Mouse (Mus musculus) kidney, postnatal 4 days (tissue): ENCODE data around the gene Aknad1.

Experiments
- DNase-seq, 2 experiments: peaks; one replicate each; pipeline ENCODE4 v3.0.0; 2021; ENCODE audit warnings: mixed read lengths in 2 of 2

Gene Aknad1

DNA sequence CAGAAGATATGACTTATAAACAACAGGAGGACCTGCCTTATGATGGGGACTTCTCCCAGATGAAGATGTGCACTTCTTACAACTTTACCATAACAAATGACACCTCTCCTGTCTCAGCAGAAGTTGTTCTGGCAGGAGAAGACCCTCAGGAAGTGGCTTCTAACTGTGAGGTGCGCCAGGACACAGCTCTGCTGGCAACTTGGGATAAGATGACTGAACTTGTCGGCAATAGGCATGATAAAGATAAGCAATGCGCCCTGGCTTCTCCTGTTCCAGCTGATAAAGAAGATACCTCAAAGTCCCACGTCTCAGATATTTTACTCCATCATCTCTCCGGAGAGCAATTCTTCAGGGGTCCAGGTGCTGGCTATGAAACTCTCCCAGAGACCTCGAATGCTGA, 12.2 kb downstream of the Aknad1 start:
- DNase-seq: no peak

DNA sequence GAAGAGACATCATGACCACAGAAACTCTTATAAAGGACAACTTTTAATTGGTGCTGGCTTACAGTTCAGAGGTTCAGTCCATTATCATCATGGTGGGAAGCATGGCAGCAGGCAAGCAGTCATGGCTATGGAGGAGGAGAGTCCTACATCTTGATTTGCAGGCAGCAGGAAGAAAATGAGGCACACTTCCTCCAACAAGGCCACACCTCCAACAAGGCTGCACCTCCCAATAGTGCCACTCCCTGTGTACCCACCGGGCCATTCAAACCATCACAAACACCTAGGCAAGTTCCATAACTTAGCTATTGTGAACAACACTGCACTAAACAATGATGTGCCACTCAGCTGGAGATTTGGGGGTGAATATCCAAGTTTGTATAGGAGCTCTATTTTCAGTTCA, 15.1 kb downstream of the Aknad1 start:
- DNase-seq: no peak

- no peak for DNase-seq
Measured at GRCm38 (mm10) chr3:108755542-108755941, 16.1 kb downstream of the Aknad1 start.

GRCm38 (mm10) chr3:108756131-108756530, 16.7 kb downstream of the Aknad1 start:
- DNase-seq: no peak

GRCm38 (mm10) chr3:108757570-108757969, 18.1 kb downstream of the Aknad1 start:
- no peak for DNase-seq

- no peak for DNase-seq
Measured at GRCm38 (mm10) chr3:108759566-108760420, 20.3 kb downstream of the Aknad1 start.

GRCm38 (mm10) chr3:108762597-108763111, 23.2 kb downstream of the Aknad1 start:
- no peak for DNase-seq

- no peak for DNase-seq
Measured at GRCm38 (mm10) chr3:108763691-108764090, 24.2 kb downstream of the Aknad1 start.

GRCm38 (mm10) chr3:108764976-108765375, 25.5 kb downstream of the Aknad1 start:
- peak; percentile 40 to 56 for DNase-seq

DNA sequence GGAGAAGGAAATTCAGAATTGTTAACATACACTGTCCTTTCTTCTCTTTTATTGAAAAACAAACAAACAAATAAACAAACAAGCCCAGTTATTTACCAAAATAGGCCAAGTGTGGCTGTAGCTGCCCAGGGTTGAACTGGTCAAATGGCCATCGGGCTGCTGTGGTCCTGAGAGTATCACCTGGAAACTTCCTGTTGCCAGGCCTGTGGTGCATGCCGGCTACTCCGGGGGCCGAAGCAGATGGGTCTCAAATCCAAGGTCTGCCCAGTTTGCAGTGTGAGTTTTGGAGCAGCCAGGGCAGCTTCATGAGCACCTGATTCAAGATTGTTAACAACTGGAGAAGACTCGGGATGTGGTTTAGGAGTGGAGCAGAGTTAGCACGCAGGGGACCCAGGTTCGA, 26.0 kb downstream of the Aknad1 start:
- no peak for DNase-seq

DNA sequence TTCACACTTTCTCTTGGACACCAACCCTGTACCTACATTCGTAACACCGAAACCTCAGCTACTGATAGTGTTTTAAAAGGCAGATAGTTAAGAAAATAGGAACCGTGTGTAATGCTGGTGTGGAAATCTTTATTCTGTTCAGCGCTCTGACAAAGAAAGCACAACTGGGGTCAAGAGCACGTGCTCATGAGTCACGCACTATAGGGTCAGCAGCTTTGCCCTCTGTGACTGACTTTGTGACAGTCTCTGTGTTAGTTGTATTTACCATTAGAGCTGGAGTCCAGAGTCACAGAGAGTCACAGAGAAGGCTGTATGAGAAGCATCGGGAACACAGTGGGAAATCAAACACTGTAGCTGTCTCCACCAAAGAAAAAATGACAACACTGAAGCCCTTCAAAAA, 27.5 kb downstream of the Aknad1 start:
- DNase-seq: no peak

DNA sequence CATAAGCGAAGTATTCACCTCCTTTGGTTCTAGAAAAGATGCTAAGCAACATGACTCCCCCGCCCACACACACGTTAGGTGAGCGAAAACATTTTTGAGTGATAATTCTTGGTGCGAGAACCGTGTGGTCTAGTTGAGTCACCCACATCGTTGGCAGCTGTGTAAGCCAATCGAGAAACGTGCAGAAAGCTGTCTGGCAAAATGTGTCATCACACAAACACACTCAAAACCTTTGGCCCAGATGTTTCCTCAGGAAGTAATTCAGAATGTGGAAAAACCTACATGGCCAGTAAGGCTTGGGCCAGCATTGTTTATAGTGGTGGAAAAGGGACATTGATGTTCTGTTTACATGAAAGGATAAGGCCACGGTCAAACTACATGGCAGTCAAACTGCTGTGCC, 28.0 kb downstream of the Aknad1 start:
- DNase-seq: no peak

DNA sequence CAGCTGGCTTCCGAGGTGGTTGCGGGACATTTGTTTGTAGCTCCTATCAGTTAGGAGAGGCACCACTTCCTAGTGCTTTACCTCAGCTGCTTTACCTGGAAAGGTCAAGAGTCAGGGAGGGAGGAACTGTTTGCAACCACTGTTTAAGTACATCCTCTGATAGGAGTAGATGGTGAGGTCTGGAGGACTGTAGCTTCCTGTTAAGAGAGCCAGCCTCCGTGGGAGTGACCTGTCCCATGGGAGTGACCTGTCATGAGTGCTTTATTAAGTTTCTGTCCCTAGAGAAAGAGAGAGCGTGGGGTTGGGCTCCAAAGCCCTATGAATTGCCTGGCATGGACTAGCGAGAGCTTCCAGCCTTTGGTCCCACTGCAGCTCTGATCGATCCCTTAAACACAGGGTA, 30.1 kb downstream of the Aknad1 start:
- peak in 1 of 2 experiments; percentile 46 for DNase-seq

GRCm38 (mm10) chr3:108770725-108771368, 31.4 kb downstream of the Aknad1 start:
- peak; percentile 58 to 74 for DNase-seq

DNA sequence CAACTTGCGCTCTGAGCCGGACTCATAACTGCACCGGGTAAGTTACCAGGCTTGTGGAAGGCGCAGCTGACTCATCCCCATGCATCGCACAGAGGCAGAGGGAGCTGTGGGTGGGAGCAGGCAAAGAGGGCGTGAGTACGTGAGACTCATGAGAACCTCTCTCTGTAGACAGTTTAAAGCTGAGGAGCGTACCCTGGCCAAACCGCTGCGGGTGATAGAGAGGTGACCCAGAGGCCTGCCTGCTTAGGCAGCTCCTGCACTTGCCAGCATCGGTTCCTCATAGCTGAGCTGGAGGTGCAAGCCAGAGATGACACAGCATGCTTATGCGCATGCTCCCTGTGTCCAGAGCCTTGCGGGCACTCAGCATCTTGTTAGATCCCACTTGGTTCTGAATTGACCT, 32.8 kb downstream of the Aknad1 start:
- no peak for DNase-seq

DNA sequence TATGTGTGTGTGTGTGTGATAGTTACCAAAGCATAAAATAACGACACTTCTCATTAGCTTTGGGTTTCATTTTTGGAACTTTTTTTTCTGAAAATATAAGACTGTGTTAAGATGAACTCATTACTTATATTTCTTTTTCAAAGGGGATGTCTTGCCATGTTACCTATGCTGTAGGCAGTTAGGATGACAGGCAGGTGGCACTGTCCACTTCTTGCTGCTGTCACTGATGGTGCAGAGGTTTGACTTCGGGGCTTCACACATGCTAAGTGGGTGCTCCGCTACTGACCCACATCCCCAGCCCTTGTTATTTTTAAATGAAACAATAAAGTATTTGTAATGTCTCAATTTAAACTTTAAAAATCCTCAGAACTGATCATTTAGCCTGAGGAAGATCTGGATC, 33.4 kb downstream of the Aknad1 start:
- DNase-seq: no peak

- no peak for DNase-seq
Measured at GRCm38 (mm10) chr3:108778761-108779540, 39.5 kb downstream of the Aknad1 start.

GRCm38 (mm10) chr3:108781238-108781883, 41.9 kb downstream of the Aknad1 start:
- no peak for DNase-seq

- DNase-seq: peak; percentile 51 to 62
Measured at GRCm38 (mm10) chr3:108781884-108782270, 42.4 kb downstream of the Aknad1 start.

GRCm38 (mm10) chr3:108782364-108782895, 43.0 kb downstream of the Aknad1 start:
- peak in 1 of 2 experiments; percentile 21 for DNase-seq

DNA sequence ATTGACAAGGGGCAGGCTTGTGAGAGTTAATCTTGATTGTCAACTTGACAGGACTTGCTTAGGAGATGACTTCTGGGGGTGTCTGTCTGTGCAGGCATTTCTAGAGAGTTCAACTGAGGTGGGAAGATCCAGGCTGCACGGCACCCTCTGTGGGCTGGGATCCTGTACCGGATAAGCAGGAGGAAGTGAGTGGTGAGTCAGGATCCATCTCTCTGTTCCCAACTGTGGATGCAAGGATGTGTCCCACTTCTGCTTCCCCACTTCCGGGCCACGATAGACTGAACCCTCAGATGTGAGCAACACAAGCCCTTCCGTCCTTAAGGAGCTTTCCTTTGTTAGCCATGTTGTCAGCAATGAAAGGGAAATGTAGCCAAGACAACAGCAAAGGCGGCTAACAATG, 47.1 kb downstream of the Aknad1 start:
- DNase-seq: no peak

GRCm38 (mm10) chr3:108787754-108788454, 48.4 kb downstream of the Aknad1 start:
- DNase-seq: no peak
